Mouse (Mus musculus): ENCODE data around the gene Pex12. TPM values are rescaled to one million over a fixed set of nuclear protein-coding genes. Genes with fewer than 3 reads are reported as not detected.

The Pex12 gene
- polyA plus RNA-seq (2012; rRNA removed): 13.1 and 15.2 TPM in 2 replicates

DNA sequence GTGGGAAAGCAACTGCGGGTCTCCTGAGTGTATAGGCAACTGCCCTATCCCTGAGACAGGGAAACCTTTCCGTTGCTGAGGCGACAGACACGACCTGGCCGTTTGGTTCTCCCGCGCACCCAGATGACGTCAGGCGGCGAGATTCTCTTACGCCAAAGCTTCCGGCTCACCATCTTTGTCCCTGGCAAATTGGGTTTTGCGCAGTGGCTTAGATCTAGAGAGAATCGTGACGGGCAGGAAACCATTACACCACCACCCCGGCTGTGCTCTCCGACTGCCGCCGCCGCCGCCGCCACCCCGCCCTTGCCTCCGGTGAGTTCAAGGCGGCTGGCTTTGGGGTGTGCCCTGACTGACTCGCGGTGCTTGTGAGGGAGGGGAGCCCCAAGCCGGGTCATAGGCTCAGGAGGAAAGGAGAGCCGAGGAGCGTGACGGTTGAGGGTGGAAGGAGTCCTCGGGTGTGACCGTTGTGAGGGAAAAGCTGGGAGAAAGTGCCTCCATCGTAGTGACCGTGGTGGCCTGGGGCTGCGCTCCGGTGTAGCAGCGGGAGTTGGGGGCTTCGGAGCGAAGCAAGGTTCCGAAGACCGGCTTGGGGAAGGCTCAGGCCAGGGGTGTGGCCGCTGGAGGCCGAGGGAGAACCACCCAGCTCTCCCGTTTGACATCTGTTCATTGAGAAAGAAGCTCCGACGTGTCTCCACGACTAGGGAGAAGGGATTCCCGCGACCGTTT, at the start of gene Pex12:
Gene Pex12 (minus strand): TSS at position 61 of the 726 bp plus-strand sequence.

GRCm38 (mm10) chr11:83298225-83299195, 3.9 kb downstream of the Pex12 start, which contains the start of gene Ap2b1:
TSS of gene Ap2b1 (plus strand) at chr11:83299024.

DNA sequence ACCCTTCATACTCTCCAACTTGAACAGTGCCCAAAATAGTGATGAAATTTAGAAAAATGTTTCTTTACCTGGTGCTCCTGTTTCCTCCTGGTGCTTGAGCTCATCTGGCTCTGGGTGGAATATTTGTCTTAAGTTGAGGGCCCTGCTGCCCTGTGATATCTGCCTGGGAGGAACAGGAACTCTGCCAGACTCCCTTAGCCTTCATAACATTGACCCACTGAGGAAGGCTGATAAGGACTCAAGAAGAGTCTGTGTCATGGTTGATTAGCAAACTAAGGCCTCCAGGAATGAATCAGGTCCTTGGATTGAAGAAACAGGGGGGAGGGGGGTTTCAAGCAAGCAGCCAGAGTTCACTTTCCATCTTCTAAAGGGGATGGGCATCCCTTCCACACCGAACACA, 15.8 kb downstream of the Pex12 start, which contains the start of gene Slfn14:
Gene Slfn14 (minus strand): TSS at position 161 of the 400 bp plus-strand sequence.

Other genes with a start within 250 kb of the Pex12 start
- gene Slfn2, start 237.5 kb downstream of the Pex12 start, polyA plus RNA-seq (2012; rRNA removed): 2.2 and 3.4 TPM in 2 replicates
- gene Slfn1, start 185.7 kb downstream of the Pex12 start, polyA plus RNA-seq (2012; rRNA removed): 0.45 and 0.84 TPM in 2 replicates
- gene Slfn4, start 127.4 kb downstream of the Pex12 start, polyA plus RNA-seq (2012; rRNA removed): 1.2 and 3.1 TPM in 2 replicates
- gene Slfn3, start 111.3 kb downstream of the Pex12 start, polyA plus RNA-seq (2012; rRNA removed): 0.26 and 0.50 TPM in 2 replicates
- 0.04 and 0.06 TPM in 2 replicates for gene Slfn14, start 15.9 kb downstream of the Pex12 start, polyA plus RNA-seq (2012; rRNA removed)
- gene Ap2b1, start 3.6 kb downstream of the Pex12 start, polyA plus RNA-seq (2012; rRNA removed): 91.3 and 95.0 TPM in 2 replicates
- gene Rasl10b, start 106.6 kb upstream of the Pex12 start, polyA plus RNA-seq (2012; rRNA removed): 43.2 and 47.1 TPM in 2 replicates
- gene Gas2l2, start 126.9 kb upstream of the Pex12 start, polyA plus RNA-seq (2012; rRNA removed): 0.29 and 0.37 TPM in 2 replicates
- 0.41 and 0.44 TPM in 2 replicates for gene 1700020L24Rik, start 135.1 kb upstream of the Pex12 start, polyA plus RNA-seq (2012; rRNA removed)
- 5.2 and 5.4 TPM in 2 replicates for gene Mmp28, start 160.5 kb upstream of the Pex12 start, polyA plus RNA-seq (2012; rRNA removed)
- 109 and 120 TPM in 2 replicates for gene Taf15, start 170.5 kb upstream of the Pex12 start, polyA plus RNA-seq (2012; rRNA removed)
- not detected in 2 replicates for gene Heatr9, start 219.6 kb upstream of the Pex12 start, polyA plus RNA-seq (2012; rRNA removed)
- gene Ccl5, start 227.9 kb upstream of the Pex12 start, polyA plus RNA-seq (2012; rRNA removed): 0.65 and 2.0 TPM in 2 replicates